Mouse (Mus musculus): ENCODE data around the gene Pdgfc. TPM values are rescaled to one million over a fixed set of nuclear protein-coding genes. Genes with fewer than 3 reads are reported as not detected.

The Pdgfc gene
- polyA plus RNA-seq, 1 experiment: 0.19 TPM

DNA sequence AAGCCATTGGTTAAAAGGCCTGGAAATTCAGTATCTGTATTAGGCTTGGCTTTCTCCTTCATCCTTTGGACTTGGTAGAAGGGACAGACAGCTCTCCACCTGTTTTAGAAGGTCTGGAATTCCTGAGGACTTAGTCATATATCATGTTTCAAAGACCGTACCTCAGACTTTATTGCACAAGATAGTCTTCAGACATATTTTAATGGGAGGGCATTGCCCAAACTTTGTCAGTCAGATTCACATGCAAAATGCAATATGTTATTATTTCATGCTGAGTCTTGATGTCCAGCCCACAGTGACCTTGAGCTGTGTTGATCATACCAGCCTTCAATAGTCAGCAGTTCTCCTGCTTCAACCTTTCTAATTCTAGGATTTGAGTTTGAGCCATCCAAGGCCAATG is 64.9 kb downstream of the Pdgfc start:
- Histone ChIP-seq H3K4me3 (replicated peaks) (no peak overlapping the region), H3K36me3 (replicated peaks; ENCODE audit: low read length) (no peaks in the 10 kb centered on the region)
- TF ChIP-seq GATA1 (IDR thresholded peaks at IDR 0.05; ENCODE audit: borderline replicate concordance, low read length) (no peak), FLI1 (IDR thresholded peaks at IDR 0.05; ENCODE audit: low read length) (no peak)

DNA sequence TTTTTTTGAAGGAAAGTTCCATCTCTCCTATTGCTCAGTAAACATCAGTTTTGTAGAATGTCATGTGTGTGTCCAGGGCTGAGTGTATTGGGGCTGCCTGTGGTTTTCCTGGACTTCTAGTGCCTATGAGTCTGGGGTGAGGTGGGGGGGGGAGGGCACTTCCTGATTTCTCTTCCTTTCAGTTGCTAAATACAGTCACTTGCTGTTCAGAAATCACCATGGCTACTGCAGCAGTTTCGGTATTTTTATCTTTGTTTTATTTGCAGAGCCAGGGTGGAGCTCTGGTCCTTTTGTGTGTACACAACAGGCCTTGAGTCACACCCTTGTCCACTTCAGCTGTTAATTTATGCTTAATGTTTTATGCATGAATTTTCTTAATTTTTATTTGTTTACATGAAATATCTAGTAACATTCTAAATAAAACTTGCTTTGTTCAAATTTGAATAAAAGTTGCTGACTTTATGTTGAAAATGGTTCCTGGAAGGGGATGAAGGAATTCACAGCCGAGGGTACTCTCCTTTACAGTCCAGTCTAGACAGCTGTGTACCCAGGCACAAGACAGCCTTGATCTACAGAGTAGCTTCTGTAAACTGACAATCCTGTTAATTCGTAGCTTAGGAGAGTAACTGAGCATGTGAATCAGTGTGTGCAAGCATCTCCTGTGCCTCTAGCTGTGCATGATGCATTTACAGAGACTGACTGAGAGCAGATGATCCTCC is 66.1 kb downstream of the Pdgfc start:
- peaks cover 36% of the 10 kb centered on the region for H3K4me1 ChIP-seq
- H3K36me3 ChIP-seq (replicated peaks; ENCODE audit: low read length): no peaks in the 10 kb centered on the region
- no peaks in the 10 kb centered on the region for H3K9me3 ChIP-seq
- H3K27me3 ChIP-seq (replicated peaks): no peaks in the 10 kb centered on the region
- TF ChIP-seq FLI1 (IDR thresholded peaks at IDR 0.05; ENCODE audit: low read length): no peak
- no peak for TF ChIP-seq GATA1 (IDR thresholded peaks at IDR 0.05; ENCODE audit: borderline replicate concordance, low read length)
- peak overlapping the region; percentile 76 for H3K4me3 ChIP-seq (replicated peaks)

More for the DNA sequence above, 64.9 kb downstream of the Pdgfc start:
- Histone ChIP-seq H3K4me1 (peaks cover 36% of the 10 kb centered on the region), H3K27me3 (replicated peaks) (no peaks in the 10 kb centered on the region), H3K9me3 (no peaks in the 10 kb centered on the region)

DNA sequence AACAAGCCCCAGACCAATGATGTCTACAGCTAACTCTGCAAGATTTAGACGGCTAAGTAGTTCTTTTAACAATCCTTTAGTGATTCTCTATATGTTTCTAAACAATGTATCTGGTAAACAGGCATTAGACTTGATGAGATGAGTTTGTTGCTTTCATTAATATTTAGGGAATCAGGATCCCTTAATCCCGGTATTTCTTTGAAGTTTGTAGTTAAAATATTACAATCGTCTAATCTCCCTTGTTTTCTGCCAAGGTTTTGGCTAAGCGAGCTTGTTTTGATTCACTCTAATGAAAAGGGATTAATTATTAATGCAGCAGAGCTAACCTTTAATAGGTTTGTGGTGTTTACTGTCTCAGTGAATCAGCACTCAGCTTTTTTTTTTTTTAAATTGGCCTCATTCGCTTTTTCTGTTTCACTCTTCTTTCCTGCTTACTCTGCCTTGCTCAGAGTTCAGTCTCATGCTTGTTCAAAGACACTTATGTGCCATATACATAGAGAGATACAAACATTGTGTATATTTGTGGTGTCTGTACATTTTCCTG is 66.7 kb downstream of the Pdgfc start:
- peaks cover 36% of the 10 kb centered on the region for H3K4me1 ChIP-seq
- no peaks in the 10 kb centered on the region for H3K9me3 ChIP-seq
- no peaks in the 10 kb centered on the region for H3K36me3 ChIP-seq (replicated peaks; ENCODE audit: low read length)
- peak overlapping the region; percentile 76 for H3K4me3 ChIP-seq (replicated peaks)
- no peak for TF ChIP-seq GATA1 (IDR thresholded peaks at IDR 0.05; ENCODE audit: borderline replicate concordance, low read length)
- no peak for TF ChIP-seq FLI1 (IDR thresholded peaks at IDR 0.05; ENCODE audit: low read length)
- H3K27me3 ChIP-seq (replicated peaks): no peaks in the 10 kb centered on the region

DNA sequence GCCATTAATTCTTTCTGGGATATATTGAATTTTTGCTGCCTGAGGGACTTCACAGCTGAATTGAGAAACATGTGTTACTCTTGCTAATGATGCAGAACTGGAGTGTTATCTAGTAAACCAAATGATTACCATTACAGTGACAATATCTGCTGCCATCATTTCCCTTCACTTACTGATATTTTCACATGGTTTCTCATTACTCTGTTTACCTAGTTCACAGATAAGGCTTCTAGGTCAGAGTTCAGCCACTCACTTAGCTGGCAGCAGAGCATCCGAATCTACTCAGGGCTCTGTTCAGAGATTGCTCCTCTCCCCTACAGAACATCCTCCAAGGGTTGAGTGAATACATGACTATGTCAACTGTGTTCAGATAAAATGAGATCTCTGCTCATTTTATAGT is 71.3 kb downstream of the Pdgfc start:
- Histone ChIP-seq H3K9me3 (no peaks in the 10 kb centered on the region), H3K27me3 (replicated peaks) (no peaks in the 10 kb centered on the region), H3K4me1 (peaks cover 11% of the 10 kb centered on the region), H3K4me3 (replicated peaks) (no peak overlapping the region), H3K36me3 (replicated peaks; ENCODE audit: low read length) (no peaks in the 10 kb centered on the region)
- TF ChIP-seq GATA1 (IDR thresholded peaks at IDR 0.05; ENCODE audit: borderline replicate concordance, low read length) (no peak), FLI1 (IDR thresholded peaks at IDR 0.05; ENCODE audit: low read length) (no peak)

DNA sequence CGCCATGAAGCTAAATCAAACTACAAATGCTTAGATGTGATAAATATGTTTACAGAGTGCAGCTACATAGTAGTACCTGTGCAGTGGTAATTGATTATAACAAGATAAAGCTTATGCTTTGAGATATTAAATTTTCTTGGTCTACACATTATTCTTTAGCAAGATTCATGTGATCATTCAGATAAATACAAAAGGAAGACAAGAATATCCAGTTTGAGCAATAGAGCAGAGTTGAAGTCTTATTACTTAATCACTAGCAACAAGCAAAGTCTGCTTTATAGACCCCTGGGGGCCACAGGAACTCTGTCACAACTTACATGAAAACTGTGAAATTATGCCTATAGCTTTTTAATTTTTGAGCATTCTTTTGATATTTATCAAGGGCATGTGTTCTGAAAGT is 74.8 kb downstream of the Pdgfc start:
- TF ChIP-seq FLI1 (IDR thresholded peaks at IDR 0.05; ENCODE audit: low read length) (no peak), GATA1 (IDR thresholded peaks at IDR 0.05; ENCODE audit: borderline replicate concordance, low read length) (no peak)
- Histone ChIP-seq H3K9me3 (no peaks in the 10 kb centered on the region), H3K27me3 (replicated peaks) (no peaks in the 10 kb centered on the region), H3K4me1 (no peaks in the 10 kb centered on the region), H3K4me3 (replicated peaks) (no peak overlapping the region), H3K36me3 (replicated peaks; ENCODE audit: low read length) (no peaks in the 10 kb centered on the region)

DNA sequence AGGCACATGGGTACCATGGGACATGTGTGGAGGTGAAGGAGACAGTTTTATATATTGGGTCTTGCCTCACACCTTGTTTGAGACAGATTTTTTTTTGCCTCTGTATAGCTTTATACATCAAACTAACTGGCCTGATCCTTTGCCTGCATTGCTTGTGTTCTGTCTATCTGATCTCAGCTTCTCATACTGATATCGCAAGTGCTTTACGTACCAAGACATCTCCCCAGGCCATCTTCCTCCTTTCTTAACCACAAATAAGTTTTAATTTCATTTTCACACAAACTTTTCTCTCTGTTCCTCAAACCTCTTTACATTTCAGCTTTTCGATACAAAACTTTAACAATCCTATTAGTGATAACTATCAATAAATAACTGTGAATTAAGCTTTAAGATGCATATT is 76.7 kb downstream of the Pdgfc start:
- H3K27me3 ChIP-seq (replicated peaks): no peaks in the 10 kb centered on the region
- H3K4me1 ChIP-seq: no peaks in the 10 kb centered on the region
- H3K4me3 ChIP-seq (replicated peaks): no peak overlapping the region
- no peaks in the 10 kb centered on the region for H3K9me3 ChIP-seq
- no peaks in the 10 kb centered on the region for H3K36me3 ChIP-seq (replicated peaks; ENCODE audit: low read length)
- TF ChIP-seq GATA1 (IDR thresholded peaks at IDR 0.05; ENCODE audit: borderline replicate concordance, low read length): no peak
- no peak for TF ChIP-seq FLI1 (IDR thresholded peaks at IDR 0.05; ENCODE audit: low read length)

DNA sequence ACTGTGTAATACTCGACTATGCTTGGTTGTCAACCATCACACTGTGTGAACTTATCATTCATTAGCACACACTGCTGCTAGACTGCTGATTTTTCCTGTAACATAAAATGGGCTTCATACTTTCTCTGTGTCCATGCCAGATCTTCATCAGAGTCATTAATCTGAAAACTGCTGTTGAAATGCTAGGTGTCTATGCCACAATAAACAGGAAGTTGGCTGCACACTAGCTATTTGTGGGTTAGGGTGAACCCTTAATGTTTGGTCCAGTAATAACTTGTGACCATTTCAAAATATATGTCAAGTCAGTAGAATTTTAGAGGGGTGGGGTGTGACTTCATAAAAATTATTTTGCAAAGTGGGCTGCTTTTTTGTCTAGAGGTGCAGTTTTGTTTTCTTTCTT is 84.4 kb downstream of the Pdgfc start:
- Histone ChIP-seq H3K9me3 (no peaks in the 10 kb centered on the region), H3K27me3 (replicated peaks) (no peaks in the 10 kb centered on the region), H3K36me3 (replicated peaks; ENCODE audit: low read length) (no peaks in the 10 kb centered on the region), H3K4me1 (no peaks in the 10 kb centered on the region), H3K4me3 (replicated peaks) (no peak overlapping the region)
- TF ChIP-seq FLI1 (IDR thresholded peaks at IDR 0.05; ENCODE audit: low read length) (no peak), GATA1 (IDR thresholded peaks at IDR 0.05; ENCODE audit: borderline replicate concordance, low read length) (no peak)

DNA sequence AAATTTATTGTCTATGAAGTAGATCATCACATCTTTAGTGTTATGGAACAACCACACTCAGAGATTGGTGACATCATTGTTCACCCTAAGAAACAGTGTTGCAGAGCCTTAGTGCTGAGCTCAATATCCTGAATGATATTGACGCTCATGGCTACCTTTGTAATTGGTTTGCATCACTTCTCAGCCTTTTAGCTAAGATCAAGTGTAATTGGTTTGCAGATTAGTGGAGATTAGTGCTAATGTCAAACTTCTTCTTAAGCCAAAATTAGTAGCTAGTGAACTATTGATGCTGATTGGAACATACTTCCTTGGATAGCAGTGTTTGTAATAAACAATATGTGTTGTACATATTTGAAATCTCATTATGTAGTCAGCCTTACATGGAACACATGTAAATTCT is 85.5 kb downstream of the Pdgfc start:
- H3K9me3 ChIP-seq: no peaks in the 10 kb centered on the region
- H3K4me3 ChIP-seq (replicated peaks): no peak overlapping the region
- no peaks in the 10 kb centered on the region for H3K27me3 ChIP-seq (replicated peaks)
- no peaks in the 10 kb centered on the region for H3K4me1 ChIP-seq
- TF ChIP-seq GATA1 (IDR thresholded peaks at IDR 0.05; ENCODE audit: borderline replicate concordance, low read length): no peak
- TF ChIP-seq FLI1 (IDR thresholded peaks at IDR 0.05; ENCODE audit: low read length): no peak
- H3K36me3 ChIP-seq (replicated peaks; ENCODE audit: low read length): no peaks in the 10 kb centered on the region

DNA sequence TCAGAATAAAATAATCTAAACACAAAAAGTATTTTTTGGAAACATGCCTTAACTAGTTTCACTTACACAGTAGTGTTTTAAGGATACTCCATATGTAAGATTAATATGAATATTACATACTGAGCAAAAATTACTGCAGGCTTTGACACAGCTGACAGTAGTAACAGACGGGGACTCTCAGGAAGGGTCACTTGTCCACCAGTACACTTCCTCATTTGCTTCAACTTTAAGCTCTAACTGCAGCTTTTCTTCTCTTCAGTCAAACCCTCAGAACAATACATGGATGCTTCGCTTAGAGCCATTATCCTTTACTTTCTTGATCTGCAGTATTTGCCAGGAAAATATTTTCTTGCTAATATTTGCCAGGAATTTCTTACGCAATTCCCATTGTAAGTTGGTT is 87.2 kb downstream of the Pdgfc start:
- Histone ChIP-seq H3K36me3 (replicated peaks; ENCODE audit: low read length) (no peaks in the 10 kb centered on the region), H3K9me3 (no peaks in the 10 kb centered on the region), H3K27me3 (replicated peaks) (no peaks in the 10 kb centered on the region), H3K4me3 (replicated peaks) (no peak overlapping the region), H3K4me1 (no peaks in the 10 kb centered on the region)
- TF ChIP-seq FLI1 (IDR thresholded peaks at IDR 0.05; ENCODE audit: low read length): no peak

DNA sequence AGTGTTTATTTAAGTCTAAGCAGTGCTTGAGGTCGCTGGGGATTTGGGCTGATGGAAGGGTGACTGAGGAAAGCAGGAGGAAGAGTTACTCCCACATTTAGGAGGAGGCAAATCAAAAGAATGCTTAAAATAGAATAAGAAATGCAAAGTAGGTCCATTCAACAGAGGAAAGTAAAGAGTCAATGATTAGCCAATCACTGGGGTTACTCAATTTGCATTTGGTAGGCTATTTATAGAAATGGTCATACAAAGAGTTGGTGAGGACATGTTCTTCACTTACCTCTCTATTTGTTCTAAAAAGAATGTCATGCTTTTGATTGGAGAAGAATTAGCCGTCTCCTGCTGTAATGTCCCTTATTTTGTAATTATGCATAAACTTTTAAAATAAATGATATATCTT is 90.8 kb downstream of the Pdgfc start:
- no peaks in the 10 kb centered on the region for H3K4me1 ChIP-seq
- no peaks in the 10 kb centered on the region for H3K27me3 ChIP-seq (replicated peaks)
- no peaks in the 10 kb centered on the region for H3K9me3 ChIP-seq
- no peak overlapping the region for H3K4me3 ChIP-seq (replicated peaks)
- no peak for TF ChIP-seq FLI1 (IDR thresholded peaks at IDR 0.05; ENCODE audit: low read length)
- TF ChIP-seq GATA1 (IDR thresholded peaks at IDR 0.05; ENCODE audit: borderline replicate concordance, low read length): no peak
- no peaks in the 10 kb centered on the region for H3K36me3 ChIP-seq (replicated peaks; ENCODE audit: low read length)
